Mouse (Mus musculus) C2C12 (cell line): ENCODE measurements around the gene Aox2. TPM values are rescaled to one million over a fixed set of nuclear protein-coding genes. Genes with fewer than 3 reads are reported as not detected.

Experiments used
- H3K27me3 ChIP-seq: one replicate; pipeline ENCODE4 v1.6.1; 2011; ENCODE audit not compliant: control insufficient read depth, insufficient read depth, insufficient read length
- H3K36me3 ChIP-seq: one replicate; pipeline ENCODE4 v1.6.1; 2011; ENCODE audit not compliant: control insufficient read depth, insufficient read depth
- H3K4me3 ChIP-seq: one replicate; pipeline ENCODE4 v1.5.1; 2011; ENCODE audit warnings: mild to moderate bottlenecking, control low read depth; ENCODE audit not compliant: poor library complexity, insufficient read depth, severe bottlenecking
- H3K79me2 ChIP-seq: one replicate; pipeline ENCODE4 v1.6.1; 2011; ENCODE audit not compliant: control insufficient read depth, insufficient read depth
- H3K79me3 ChIP-seq: one replicate; pipeline ENCODE4 v1.6.1; 2011; ENCODE audit warnings: low read depth, control low read depth
- H3ac ChIP-seq: one replicate; pipeline ENCODE3; 2011; ENCODE audit warnings: low read depth; ENCODE audit not compliant: control insufficient read depth, insufficient read length
- CEBPB ChIP-seq: IDR thresholded peaks from one replicate; pipeline ENCODE4 v1.6.1; 2011; ENCODE audit warnings: low read depth, mild to moderate bottlenecking, control low read depth, moderate library complexity
- CTCF ChIP-seq: IDR thresholded peaks from one replicate; pipeline ENCODE4 v1.5.1; 2011; ENCODE audit not compliant: control insufficient read depth, insufficient read depth, insufficient read length
- FOSL1 ChIP-seq: IDR thresholded peaks from one replicate; pipeline ENCODE4 v1.8.0; 2011; ENCODE audit warnings: mild to moderate bottlenecking, low read length; ENCODE audit not compliant: poor library complexity, insufficient read depth, severe bottlenecking
- MAX ChIP-seq: IDR thresholded peaks from one replicate; pipeline ENCODE4 v1.6.1; 2011; ENCODE audit warnings: mild to moderate bottlenecking, control low read depth
- MYOD1 ChIP-seq: IDR thresholded peaks from one replicate; pipeline ENCODE4 v1.6.1; 2011; ENCODE audit warnings: low read depth; ENCODE audit not compliant: control insufficient read depth, insufficient read length
- MYOG ChIP-seq: IDR thresholded peaks from one replicate; pipeline ENCODE4 v1.6.1; 2011; ENCODE audit not compliant: control insufficient read depth, insufficient read length; ENCODE audit errors: extremely low read depth
- USF1 ChIP-seq: IDR thresholded peaks from one replicate; pipeline ENCODE4 v1.6.1; 2011; ENCODE audit warnings: low read depth, mild to moderate bottlenecking, control low read depth, moderate library complexity
- polyA plus RNA-seq: library from polyadenylated mRNA; unstranded; fragments of >200 nt; fragmentation: generic; extraction: Trizol; gene quantifications from one replicate; pipeline ENCODE4 v1.2.1, GENCODE M21; 2012; ENCODE audit warnings: missing spikeins

Gene Aox2
- polyA plus RNA-seq, 1 experiment, result not detected

DNA sequence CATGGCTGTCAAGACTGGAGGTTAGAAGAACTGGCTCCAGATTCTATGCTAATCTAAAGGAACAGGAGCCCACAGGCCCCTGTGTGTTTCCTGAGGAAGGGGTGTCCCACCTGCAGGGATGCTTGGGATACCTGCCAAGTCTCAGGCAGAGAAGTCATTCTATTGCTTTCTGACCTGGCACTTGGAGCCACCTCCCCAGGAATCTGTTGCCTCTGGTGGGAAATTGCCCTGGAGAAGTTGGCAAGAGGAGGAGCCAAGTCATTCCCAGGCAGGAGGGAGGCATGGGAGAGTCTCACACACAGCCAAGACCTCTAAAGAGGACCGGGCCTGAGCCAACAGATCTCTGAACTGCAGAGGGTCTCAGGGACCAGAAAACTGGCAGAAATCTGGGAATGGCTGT lies 61.8 kb downstream of the Aox2 start:
- Histone ChIP-seq H3K27me3 (no peaks in the 10 kb centered on the region), H3K4me3 (no peak overlapping the region), H3K36me3 (no peaks in the 10 kb centered on the region), H3K79me2 (no peaks in the 10 kb centered on the region), H3ac (no peak overlapping the region), H3K79me3 (no peaks in the 10 kb centered on the region)
- TF ChIP-seq MYOD1 (no peak), FOSL1 (no peak), MAX (no peak), MYOG (no peak), CEBPB (no peak), CTCF (no peak), USF1 (no peak)

DNA sequence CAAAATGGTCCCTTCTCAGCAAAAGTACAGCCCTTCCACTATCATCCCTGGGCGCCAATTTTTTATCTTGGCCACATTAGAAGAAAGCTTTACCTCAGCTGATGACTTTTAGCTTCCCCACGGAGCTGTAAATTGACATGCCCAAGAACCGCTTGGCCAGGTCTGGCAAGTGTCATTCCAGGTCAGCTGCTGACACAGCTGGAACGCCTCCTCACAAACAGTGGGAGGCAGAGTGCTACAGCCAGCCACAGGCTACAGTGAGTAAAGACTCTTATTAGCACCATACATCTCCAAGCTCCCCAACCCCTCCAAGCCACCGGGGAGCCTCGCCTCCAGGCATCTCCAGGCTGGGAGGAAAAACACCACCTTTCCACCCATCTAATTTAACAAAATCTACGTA lies 63.5 kb downstream of the Aox2 start:
- Histone ChIP-seq H3K36me3 (no peaks in the 10 kb centered on the region), H3K79me3 (no peaks in the 10 kb centered on the region), H3K79me2 (no peaks in the 10 kb centered on the region), H3K4me3 (no peak overlapping the region), H3ac (no peak overlapping the region), H3K27me3 (no peaks in the 10 kb centered on the region)
- TF ChIP-seq MYOD1, result no peak

DNA sequence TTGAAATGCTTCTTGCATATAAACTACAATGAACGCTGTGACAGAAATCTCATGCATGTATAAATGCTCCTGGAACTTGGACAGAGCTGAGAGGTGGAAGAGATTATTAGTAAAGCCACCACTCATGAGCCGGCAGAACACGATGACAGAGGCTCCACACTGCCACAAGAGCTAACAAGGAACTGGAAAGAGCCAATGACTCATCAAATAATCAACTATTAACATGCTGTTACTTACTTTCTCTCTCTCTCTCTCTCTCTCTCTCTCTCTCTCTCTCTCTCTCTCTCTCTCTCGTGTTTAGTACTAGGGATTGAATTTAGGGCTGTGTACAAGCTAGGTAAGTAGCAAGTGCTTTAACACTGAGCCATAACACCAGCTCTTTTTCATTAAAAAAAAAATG lies 65.7 kb downstream of the Aox2 start:
- Histone ChIP-seq H3K27me3 (no peaks in the 10 kb centered on the region), H3K4me3 (no peak overlapping the region), H3K79me3 (no peaks in the 10 kb centered on the region), H3K36me3 (no peaks in the 10 kb centered on the region), H3K79me2 (no peaks in the 10 kb centered on the region), H3ac (no peak overlapping the region)
- TF ChIP-seq MAX (no peak), USF1 (no peak)

DNA sequence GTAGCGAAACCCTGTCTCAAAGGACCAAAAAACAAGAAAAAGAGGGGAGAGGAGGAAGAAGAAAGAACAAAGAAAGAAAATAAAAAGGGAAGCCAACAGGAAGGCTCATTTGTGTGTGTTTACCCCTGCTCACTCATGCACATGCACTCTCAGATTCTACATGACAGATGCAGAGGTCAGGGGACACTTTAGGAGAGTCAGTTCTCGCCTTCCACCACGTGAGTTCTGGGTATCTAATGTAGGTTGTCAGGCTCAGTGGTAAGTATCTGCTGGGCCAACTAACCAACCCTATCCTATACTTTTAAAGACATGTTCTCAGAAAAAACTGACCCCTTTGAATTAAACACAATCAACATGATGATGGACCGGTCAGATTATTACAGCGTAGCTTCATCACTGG lies 66.4 kb downstream of the Aox2 start:
- TF ChIP-seq USF1, result no peak
- H3K79me2 ChIP-seq, result no peaks in the 10 kb centered on the region
- H3K36me3 ChIP-seq, result no peaks in the 10 kb centered on the region
- no peak overlapping the region for H3K4me3 ChIP-seq
- H3ac ChIP-seq, result no peak overlapping the region
- no peaks in the 10 kb centered on the region for H3K27me3 ChIP-seq
- no peaks in the 10 kb centered on the region for H3K79me3 ChIP-seq

DNA sequence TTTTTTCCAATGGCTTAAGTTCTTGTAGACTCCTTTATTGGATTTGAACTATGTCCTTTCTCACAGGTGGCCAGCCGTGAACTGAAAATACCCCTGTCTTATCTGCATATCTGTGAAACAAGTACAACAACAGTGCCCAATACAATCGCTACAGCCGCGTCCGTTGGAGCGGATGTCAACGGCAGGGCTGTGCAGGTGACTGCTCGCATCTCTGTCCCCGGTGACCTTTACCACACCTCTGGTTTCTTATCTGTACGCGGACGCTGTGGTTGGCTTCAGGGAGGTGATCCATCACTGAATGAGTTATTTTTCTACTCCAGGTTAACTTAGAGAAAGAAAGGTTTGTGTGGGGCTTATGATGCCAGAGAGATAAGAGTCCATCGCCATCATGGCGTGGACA lies 68.0 kb downstream of the Aox2 start:
- H3K4me3 ChIP-seq, result no peak overlapping the region
- H3K36me3 ChIP-seq, result no peaks in the 10 kb centered on the region
- no peaks in the 10 kb centered on the region for H3K79me3 ChIP-seq
- no peak overlapping the region for H3ac ChIP-seq
- TF ChIP-seq MAX (no peak), MYOG (no peak), USF1 (no peak), MYOD1 (no peak), FOSL1 (no peak), CEBPB (no peak), CTCF (no peak)
- H3K27me3 ChIP-seq, result no peaks in the 10 kb centered on the region
- H3K79me2 ChIP-seq, result no peaks in the 10 kb centered on the region

DNA sequence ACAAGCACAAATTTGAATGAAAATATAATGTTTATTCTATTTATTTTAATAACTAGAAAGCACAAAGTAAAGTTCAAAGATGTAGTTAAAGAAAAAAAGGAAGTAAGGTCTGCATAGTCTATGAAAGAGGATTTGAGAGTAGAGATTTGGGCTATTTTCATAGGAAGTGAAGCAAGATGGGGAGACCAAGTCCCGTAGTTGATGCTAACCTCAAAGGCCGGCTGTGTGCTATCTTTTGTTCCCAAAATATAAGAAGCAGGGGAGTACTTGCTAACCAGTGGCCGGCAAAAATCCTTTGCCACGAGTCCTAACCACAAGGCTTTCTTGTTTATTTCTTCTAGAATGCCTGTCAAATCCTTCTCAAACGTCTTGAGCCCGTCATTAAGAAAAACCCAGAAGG lies 70.6 kb downstream of the Aox2 start:
- TF ChIP-seq MYOD1, result no peak
- TF ChIP-seq MAX, result no peak
- TF ChIP-seq USF1, result no peak
- TF ChIP-seq CTCF, result no peak
- no peak for TF ChIP-seq MYOG
- no peak for TF ChIP-seq CEBPB

DNA sequence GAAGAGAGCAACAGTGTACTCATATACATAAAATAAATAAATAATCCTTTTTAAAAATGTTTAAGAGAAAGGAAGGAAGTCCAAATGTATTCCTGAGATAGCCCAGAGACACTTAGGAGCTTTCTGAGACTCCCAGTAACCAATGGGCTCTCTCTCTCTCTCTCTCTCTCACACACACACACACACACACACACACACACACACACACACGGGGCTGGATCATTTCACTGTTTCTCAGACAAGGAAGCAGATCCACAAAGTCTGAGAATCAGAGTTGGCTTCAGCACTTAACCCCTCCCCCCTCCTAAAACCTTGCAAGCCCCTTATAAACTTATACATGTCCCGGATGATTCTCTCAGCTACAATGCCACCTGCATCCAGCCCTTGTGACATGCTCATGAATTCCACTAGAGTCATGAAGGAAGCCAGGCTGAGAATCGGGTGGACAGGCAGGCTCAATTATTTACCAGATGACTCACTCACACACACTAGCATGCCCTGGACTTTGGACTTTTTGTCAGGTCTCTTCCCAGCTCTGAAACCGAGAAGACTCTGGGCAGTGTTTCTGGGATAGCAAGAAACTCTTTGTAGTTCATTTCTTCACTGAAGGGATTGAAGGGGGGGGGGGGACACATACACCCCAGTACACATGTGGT lies 75.2 kb downstream of the Aox2 start:
- H3ac ChIP-seq, result no peak overlapping the region
- no peaks in the 10 kb centered on the region for H3K79me2 ChIP-seq
- no peaks in the 10 kb centered on the region for H3K27me3 ChIP-seq
- H3K36me3 ChIP-seq, result no peaks in the 10 kb centered on the region
- no peaks in the 10 kb centered on the region for H3K79me3 ChIP-seq
- TF ChIP-seq CEBPB, result no peak
- TF ChIP-seq MYOD1, result no peak
- no peak for TF ChIP-seq CTCF
- TF ChIP-seq FOSL1, result no peak
- TF ChIP-seq MAX, result no peak
- TF ChIP-seq MYOG, result no peak
- TF ChIP-seq USF1, result no peak
- H3K4me3 ChIP-seq, result no peak overlapping the region

More for the DNA sequence above, 70.6 kb downstream of the Aox2 start:
- no peak overlapping the region for H3ac ChIP-seq
- H3K27me3 ChIP-seq, result no peaks in the 10 kb centered on the region
- no peaks in the 10 kb centered on the region for H3K36me3 ChIP-seq
- no peak overlapping the region for H3K4me3 ChIP-seq
- no peaks in the 10 kb centered on the region for H3K79me3 ChIP-seq
- H3K79me2 ChIP-seq, result no peaks in the 10 kb centered on the region
